Mouse (Mus musculus): ENCODE data around the gene Sbsn. TPM values are rescaled to one million over a fixed set of nuclear protein-coding genes. Genes with fewer than 3 reads are reported as not detected.

The Sbsn gene
- total RNA-seq, 2 experiments from 2014 or later = 7.5 to 7.7 TPM

DNA sequence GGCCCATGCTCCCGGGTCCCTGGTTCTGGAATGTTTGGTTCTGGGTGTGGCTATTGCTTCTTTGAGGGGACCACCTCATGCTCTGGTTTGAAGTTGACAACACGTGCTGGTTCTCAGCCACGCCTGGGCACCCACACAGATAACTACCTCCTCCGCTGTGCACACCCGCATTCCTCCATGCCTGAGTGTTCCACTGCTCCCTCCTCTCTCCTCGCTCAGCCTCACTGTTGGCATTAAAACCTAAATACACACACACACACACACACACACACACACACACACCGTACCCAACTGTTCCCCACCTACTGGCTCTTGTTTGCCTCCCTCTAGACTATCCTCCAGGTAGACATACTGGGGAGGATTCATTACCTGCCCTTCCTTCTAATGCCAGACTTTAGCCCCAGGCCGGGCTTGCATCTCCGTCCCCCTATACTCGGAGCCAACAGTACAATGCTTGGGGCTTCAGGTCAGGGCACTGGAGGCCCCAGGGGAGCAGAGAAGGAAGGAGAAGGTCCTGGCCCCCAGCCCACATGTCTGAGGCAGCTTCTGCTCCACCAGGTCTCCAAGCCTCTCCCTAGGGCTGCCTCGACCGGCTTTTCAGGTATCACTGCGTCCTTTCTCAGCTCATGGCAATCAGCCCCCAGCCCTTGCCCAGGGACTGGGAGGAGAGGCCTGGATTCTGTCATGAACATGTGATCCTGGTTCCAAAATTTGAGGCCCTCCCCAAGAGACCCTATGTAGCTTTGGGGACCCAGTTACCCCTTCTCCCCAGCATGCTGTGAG, 1.3 kb upstream of the Sbsn start:
- no peak for DNase-seq (ENCODE audit: extremely low spot score in 1 of 2, low spot score in 1 of 2)

GRCm38 (mm10) chr7:30757001-30757400, 5.7 kb downstream of the Sbsn start:
- no peak for DNase-seq (ENCODE audit: extremely low spot score in 1 of 2, low spot score in 1 of 2)

DNA sequence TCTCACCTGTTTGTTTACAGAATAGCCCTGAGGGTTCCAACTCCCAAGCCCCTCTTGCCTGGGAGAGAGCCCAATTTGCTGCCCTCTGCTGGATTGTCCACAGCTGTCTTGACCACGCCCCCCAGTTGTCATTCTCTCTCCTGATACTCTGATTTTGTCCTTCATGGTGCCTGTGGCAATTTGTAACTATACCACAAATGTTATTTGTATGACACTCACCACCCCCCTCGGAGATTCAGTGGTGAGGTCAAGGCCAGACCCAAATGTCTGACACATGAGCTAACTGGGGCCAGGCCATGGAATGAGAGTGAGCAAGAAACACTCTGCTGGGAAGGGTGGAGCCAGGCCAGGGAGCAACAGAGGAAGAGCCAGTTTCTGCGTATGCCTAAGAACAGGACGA, 7.6 kb downstream of the Sbsn start:
- DNase-seq (ENCODE audit: extremely low spot score in 1 of 2, low spot score in 1 of 2) = no peak

GRCm38 (mm10) chr7:30761769-30762352, 10.6 kb downstream of the Sbsn start:
- no peak for DNase-seq (ENCODE audit: extremely low spot score in 1 of 2, low spot score in 1 of 2)

- DNase-seq (ENCODE audit: extremely low spot score in 1 of 2, low spot score in 1 of 2) = no peak
Observed at GRCm38 (mm10) chr7:30763456-30763855, 12.2 kb downstream of the Sbsn start, which contains the start of gene Dmkn. Gene Dmkn, plus strand, starts transcription at chr7:30763756.

DNA sequence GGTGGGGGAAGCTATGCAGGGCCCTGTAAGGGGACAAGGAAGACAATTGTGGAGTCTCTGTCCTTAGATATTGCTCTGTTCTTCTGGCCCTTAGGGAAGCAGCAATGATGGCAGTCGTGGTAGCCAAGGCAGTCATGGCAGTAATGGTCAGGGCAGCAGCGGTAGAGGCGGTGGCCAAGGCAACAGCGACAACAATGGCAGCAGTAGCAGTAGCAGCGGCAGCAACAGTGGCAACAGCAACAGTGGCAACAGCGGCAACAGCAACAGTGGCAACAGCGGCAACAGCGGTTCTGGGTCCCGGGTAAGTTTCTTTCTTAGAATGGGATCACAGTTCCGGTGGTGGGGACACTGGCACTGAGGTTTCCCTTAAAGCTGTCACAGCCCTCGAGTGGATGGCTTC, 13.9 kb downstream of the Sbsn start:
- no peak for DNase-seq (ENCODE audit: extremely low spot score in 1 of 2, low spot score in 1 of 2)

GRCm38 (mm10) chr7:30766408-30766807, 15.1 kb downstream of the Sbsn start:
- no peak for DNase-seq (ENCODE audit: extremely low spot score in 1 of 2, low spot score in 1 of 2)

DNA sequence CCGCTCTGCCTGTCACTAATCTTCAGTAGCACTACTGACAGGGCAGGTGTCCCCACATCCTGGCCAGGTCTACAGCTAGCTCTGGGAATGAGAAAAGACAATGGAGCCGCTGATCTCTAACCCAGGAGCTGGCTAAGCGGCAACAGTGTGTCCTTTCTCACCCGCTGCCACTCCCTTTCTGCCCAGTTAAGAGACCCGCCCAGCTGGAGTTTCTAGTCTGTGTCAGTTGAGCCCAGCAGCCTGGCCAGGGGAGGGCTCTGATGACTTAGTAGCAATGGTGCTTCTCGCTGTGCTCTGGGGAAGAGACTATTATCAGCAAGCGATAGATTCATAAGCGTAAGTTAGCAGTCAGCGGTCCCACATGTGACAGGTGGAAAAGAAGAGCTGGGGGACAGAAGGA, 18.0 kb downstream of the Sbsn start:
- DNase-seq (ENCODE audit: extremely low spot score in 1 of 2, low spot score in 1 of 2) = no peak

GRCm38 (mm10) chr7:30776104-30776503, 24.8 kb downstream of the Sbsn start:
- no peak for DNase-seq (ENCODE audit: extremely low spot score in 1 of 2, low spot score in 1 of 2)

DNA sequence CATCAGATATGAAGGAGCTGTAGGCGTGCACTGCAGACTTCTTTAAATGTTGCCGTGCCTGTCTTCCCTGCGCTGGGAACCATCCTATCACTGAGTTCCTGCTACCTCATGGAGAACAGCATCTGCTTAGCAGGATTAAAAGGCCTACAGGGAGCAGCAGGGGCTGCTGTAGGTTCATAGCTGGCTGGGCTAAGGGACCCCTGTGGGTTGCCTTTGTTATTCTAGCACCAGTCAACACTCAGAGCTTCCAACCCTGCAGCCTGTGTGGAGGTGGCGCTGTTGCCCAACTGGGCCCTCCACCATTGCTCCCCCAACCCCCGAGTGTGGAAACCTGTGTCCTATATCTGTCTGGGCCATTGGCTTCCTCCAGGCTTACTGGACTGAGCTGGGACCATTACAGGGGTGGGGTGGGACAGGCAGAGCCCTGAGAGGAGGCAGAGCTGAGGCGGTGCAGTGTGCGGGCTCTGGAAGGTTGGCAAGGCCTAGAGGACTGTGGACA, 25.9 kb downstream of the Sbsn start:
- DNase-seq (ENCODE audit: extremely low spot score in 1 of 2, low spot score in 1 of 2) = no peak

- no peak for DNase-seq (ENCODE audit: extremely low spot score in 1 of 2, low spot score in 1 of 2)
Observed at GRCm38 (mm10) chr7:30777911-30778310, 26.6 kb downstream of the Sbsn start.

DNA sequence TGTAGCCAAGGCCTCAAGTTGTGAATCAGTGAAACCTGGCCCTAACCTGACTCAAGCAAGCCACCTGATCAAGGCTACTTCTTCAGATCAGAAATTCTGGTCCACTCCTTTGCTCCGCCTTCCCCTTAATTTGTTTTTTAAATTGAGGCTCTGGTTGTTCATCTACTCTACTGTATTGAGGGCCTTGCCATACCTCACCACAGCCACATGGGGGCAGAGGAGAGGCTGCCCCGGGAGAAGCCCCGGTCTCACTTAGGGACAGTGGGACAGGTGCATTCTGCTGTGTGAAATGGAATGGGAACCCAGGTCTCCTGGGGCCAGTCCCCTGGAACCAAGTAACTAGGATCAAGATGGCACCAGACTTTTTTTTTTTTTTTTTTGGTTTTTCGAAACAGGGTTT, 30.5 kb downstream of the Sbsn start:
- DNase-seq (ENCODE audit: extremely low spot score in 1 of 2, low spot score in 1 of 2) = no peak

DNA sequence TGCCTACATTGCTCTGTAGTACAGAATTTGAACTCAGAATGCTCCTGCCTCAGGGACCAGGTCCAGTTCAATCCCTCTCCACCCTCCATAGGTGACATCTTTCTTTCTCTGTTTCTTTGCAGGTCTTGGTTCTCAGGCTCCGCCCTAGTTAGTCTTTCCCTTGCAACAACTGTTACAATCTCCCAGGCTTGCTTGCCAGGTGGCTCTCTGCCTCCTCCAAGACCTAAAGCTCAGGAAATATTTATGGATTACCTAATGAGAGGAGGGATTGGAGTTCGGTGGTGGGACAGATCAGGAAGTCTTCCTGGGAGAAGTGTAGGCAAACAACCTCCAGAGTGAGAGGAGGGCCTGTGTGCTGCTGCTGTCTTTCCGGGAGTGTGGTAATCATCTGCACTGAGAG, 31.4 kb downstream of the Sbsn start:
- no peak for DNase-seq (ENCODE audit: extremely low spot score in 1 of 2, low spot score in 1 of 2)

GRCm38 (mm10) chr7:30785154-30785553, 33.9 kb downstream of the Sbsn start:
- no peak for DNase-seq (ENCODE audit: extremely low spot score in 1 of 2, low spot score in 1 of 2)

DNA sequence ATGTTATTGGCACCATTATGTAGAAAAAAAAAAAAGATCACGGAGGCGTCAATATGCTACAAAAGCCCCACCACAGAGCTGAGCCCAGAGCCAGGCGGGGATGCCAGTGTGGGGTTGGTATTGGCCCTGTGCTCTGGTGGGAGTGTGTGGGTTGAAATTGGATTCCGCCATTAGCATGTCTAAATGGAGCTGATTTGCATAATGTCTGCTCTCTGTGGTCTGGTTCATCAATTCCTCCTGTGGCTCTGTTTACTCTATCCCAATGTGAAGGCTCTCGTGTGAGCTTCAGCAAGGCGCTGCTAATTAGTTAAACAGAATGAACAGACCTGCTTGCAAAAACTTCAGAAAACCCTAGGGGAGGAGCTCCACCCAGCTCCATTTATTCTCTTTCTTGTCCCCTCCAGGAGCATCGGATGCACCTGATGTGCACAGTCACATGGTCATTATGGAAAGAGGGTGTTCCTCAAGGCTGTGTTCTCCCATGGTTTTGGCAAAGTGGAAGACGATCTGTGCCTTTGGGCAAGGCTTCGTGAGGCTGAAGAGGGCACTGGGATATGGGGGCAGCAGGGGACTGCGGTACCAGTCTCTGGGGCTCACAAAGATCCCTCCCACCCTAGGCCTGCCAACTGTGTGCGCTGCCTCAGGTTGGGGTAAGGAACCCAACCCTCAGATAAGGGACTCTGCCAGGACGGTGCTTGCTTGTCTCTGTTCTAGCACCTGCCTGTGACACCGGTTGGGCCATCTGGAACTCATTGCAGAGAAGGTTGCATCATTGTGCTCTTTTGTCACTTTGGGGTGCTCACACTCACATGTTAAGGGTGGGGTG, 34.7 kb downstream of the Sbsn start:
- peak; percentile 28 to 32 for DNase-seq (ENCODE audit: extremely low spot score in 1 of 2, low spot score in 1 of 2)

DNA sequence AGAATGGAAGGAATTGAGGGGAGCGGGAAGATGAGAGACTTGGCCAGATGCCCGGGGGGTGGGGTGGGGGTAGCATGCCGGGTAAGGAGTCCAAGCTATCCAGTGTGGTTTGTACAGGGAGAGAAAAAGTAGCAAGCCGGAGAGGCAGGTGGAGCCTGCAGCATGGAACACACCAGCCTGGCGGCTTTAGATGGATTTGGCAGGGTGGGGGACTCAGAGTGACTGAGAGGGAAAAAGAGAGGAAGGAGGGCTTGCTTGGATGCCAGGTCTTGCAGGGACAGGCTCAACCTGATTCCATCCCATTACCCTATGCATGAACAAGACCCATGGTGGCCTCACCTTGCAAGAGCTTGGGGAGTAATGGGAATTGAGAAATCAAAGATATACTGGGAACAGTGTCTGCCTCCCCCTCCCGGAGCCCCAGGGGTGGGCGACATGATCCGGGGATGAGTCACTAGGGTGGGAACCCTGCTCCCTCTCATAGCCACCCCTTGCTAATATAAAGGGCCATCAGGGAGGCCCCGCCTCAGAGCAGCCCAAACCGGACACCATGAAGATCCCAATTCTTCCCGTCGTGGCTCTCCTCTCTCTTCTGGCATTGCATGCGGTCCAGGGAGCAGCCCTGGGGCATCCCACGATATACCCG, 36.2 kb downstream of the Sbsn start, which contains the start of gene Krtdap:
Krtdap (plus strand) TSS at position 520 of the 646 bp plus-strand sequence.
- DNase-seq (ENCODE audit: extremely low spot score in 1 of 2, low spot score in 1 of 2) = no peak

- DNase-seq (ENCODE audit: extremely low spot score in 1 of 2, low spot score in 1 of 2) = no peak
Observed at GRCm38 (mm10) chr7:30790141-30790540, 38.9 kb downstream of the Sbsn start.

- no peak for DNase-seq (ENCODE audit: extremely low spot score in 1 of 2, low spot score in 1 of 2)
Observed at GRCm38 (mm10) chr7:30791921-30792320, 40.6 kb downstream of the Sbsn start.

DNA sequence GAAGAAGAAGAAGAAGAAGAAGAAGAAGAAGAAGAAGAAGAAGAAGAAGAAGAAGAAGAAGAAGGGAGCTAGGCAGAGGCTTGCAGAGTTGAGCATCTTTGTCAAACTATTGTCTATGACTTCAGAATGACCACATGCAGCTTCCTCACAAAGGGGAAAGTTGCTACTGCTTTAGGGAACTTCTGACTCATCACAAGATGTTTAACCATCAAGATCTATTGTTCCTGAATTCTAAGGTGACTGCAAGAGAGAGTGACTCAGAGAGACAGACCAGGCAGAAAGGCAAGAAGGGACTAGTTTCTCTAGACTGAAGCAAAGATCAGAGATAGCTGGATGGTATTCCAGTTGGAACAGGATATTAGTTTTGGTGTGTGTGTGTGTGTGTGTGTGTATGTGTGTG, 43.6 kb downstream of the Sbsn start:
- no peak for DNase-seq (ENCODE audit: extremely low spot score in 1 of 2, low spot score in 1 of 2)

- no peak for DNase-seq (ENCODE audit: extremely low spot score in 1 of 2, low spot score in 1 of 2)
Observed at GRCm38 (mm10) chr7:30796790-30797189, 45.5 kb downstream of the Sbsn start.

- DNase-seq (ENCODE audit: extremely low spot score in 1 of 2, low spot score in 1 of 2) = no peak
Observed at GRCm38 (mm10) chr7:30800653-30801052, 49.4 kb downstream of the Sbsn start.
